ENCODE assay signal across 22 mouse cellular contexts in the genomic region with DNA sequence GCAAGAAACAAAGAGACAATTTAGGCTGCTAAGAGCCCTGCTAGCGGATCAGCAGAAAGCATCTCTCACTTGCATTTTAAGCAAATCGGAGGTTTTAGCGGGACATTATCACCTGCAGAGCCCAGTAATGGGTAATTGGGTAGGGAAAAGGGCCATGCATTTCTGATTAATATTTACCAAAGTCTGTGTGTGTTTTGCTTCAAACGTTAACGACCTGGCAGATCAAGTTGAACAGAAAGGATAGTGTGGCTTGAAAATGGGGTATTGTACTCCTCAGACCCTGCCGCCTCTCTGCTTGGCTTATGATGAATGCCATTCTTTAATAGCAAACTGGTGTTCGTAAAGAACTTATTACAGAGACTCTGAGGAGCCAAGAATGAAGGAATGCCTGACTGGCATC.
DNase-seq lines count a peak whose midpoint lies in the region; ATAC-seq lines count a peak whose summit lies in the region.
"Had no signal": no experiment of that assay in that cellular context is flagged by ENCODE, and none has a peak within 500 bp of the region (broad histone marks: within the 10 kb centered on the region; RNA-seq: fewer than 3 reads in every experiment).

No protein-coding gene starts in this region.

- H3K27ac ChIP-seq in embryonic facial prominence, embryonic 13.5 days = 0 out of 2 replicates have a peak overlapping the region, but pooled peaks have one; percentile 22
- no peak overlapping the region for H3K27ac ChIP-seq in embryonic facial prominence, embryonic 10.5 days (replicated peaks)
- peak overlapping the region; percentile 14; the same call in 1 of the 2 replicates for H3K27ac ChIP-seq in neural tube, embryonic 13.5 days (replicated peaks)
- H3K27ac ChIP-seq: embryonic facial prominence, embryonic 15.5 days; heart, embryonic 10.5 days; hindbrain, embryonic 15.5 days; liver, embryonic 13.5 days; macrophage; midbrain, embryonic 10.5 days had no signal

- H3K4me3 ChIP-seq in embryonic facial prominence, embryonic 13.5 days = no peak overlapping the region
- H3K4me3 ChIP-seq in embryonic facial prominence, embryonic 10.5 days = no peak overlapping the region
- no peak overlapping the region for H3K4me3 ChIP-seq in neural tube, embryonic 13.5 days
- H3K4me3 ChIP-seq: embryonic facial prominence, embryonic 15.5 days; heart, embryonic 10.5 days; hindbrain, embryonic 15.5 days; liver, embryonic 13.5 days; midbrain, embryonic 10.5 days had no signal

- no peaks in the 10 kb centered on the region for H3K27me3 ChIP-seq in embryonic facial prominence, embryonic 13.5 days
- H3K27me3 ChIP-seq in embryonic facial prominence, embryonic 10.5 days (replicated peaks; ENCODE audit: low read depth, poor library complexity, severe bottlenecking) = no peaks in the 10 kb centered on the region
- H3K27me3 ChIP-seq in neural tube, embryonic 13.5 days = no peaks in the 10 kb centered on the region
- H3K27me3 ChIP-seq: embryonic facial prominence, embryonic 15.5 days; hindbrain, embryonic 15.5 days; liver, embryonic 13.5 days had no signal

- no peak overlapping the region for H3K9ac ChIP-seq in embryonic facial prominence, embryonic 13.5 days
- H3K9ac ChIP-seq in neural tube, embryonic 13.5 days = no peak overlapping the region
- H3K9ac ChIP-seq: embryonic facial prominence, embryonic 15.5 days; hindbrain, embryonic 15.5 days; liver, embryonic 13.5 days had no signal

- 49% methylated on average over 7 of the region's 7 CpGs for WGBS in embryonic facial prominence, embryonic 13.5 days
- WGBS in embryonic facial prominence, embryonic 10.5 days = 69% methylated on average over 7 of the region's 7 CpGs
- WGBS in neural tube, embryonic 13.5 days = 57% methylated on average over 7 of the region's 7 CpGs

- H3K9me3 ChIP-seq in embryonic facial prominence, embryonic 13.5 days = no peaks in the 10 kb centered on the region
- H3K9me3 ChIP-seq in embryonic facial prominence, embryonic 10.5 days = no peaks in the 10 kb centered on the region
- no peaks in the 10 kb centered on the region for H3K9me3 ChIP-seq in neural tube, embryonic 13.5 days
- H3K9me3 ChIP-seq: embryonic facial prominence, embryonic 15.5 days; heart, embryonic 10.5 days; hindbrain, embryonic 15.5 days; liver, embryonic 13.5 days; midbrain, embryonic 10.5 days had no signal

- no peak for DNase-seq in embryonic facial prominence, embryonic 10.5 days (ENCODE audit: low spot score)
- peak; percentile 28 for DNase-seq in kidney, adult 9 months
- DNase-seq in kidney, postnatal 10 days = no peak
- DNase-seq in neural tube, embryonic 10.5 days (ENCODE audit: extremely low spot score, low spot score) = no peak
- no peak for DNase-seq in B cell, adult 2 months
- no peak for DNase-seq in gastrocnemius, postnatal 4 days (ENCODE audit: low spot score in 2 of 2)
- DNase-seq: adrenal gland, postnatal 10 days; cerebellum, adult 11-12 months; cerebellum, postnatal 14 days; gastrocnemius, postnatal 36 days; liver, embryonic 13.5 days; thymus, postnatal 14 days had no signal

- H3K4me1 ChIP-seq in embryonic facial prominence, embryonic 13.5 days = peaks cover 45% of the 10 kb centered on the region
- H3K4me1 ChIP-seq in embryonic facial prominence, embryonic 10.5 days = peaks cover 32% of the 10 kb centered on the region
- peaks cover 38% of the 10 kb centered on the region for H3K4me1 ChIP-seq in neural tube, embryonic 13.5 days (replicated peaks)

- H3K36me3 ChIP-seq in embryonic facial prominence, embryonic 13.5 days = no peaks in the 10 kb centered on the region
- no peaks in the 10 kb centered on the region for H3K36me3 ChIP-seq in embryonic facial prominence, embryonic 10.5 days (replicated peaks)
- H3K36me3 ChIP-seq in neural tube, embryonic 13.5 days = no peaks in the 10 kb centered on the region
- H3K36me3 ChIP-seq: embryonic facial prominence, embryonic 15.5 days; heart, embryonic 10.5 days; hindbrain, embryonic 15.5 days; liver, embryonic 13.5 days; midbrain, embryonic 10.5 days had no signal

- no peak for ATAC-seq in embryonic facial prominence, embryonic 13.5 days (ENCODE audit: insufficient number of reproducible peaks, insufficient read depth, low FRiP score, low TSS enrichment, low read depth)
- ATAC-seq in neural tube, embryonic 13.5 days (ENCODE audit: low read depth) = no peak
- ATAC-seq: activated CD4-positive, CD25-positive, alpha-beta regulatory T cell, adult 4 months; CD4-positive, CD25-positive, alpha-beta regulatory T cell, adult 4 months; forebrain, embryonic 16.5 days had no signal

- no peak overlapping the region for H3K4me2 ChIP-seq in embryonic facial prominence, embryonic 13.5 days
- H3K4me2 ChIP-seq in neural tube, embryonic 13.5 days = no peak overlapping the region
- H3K4me2 ChIP-seq: embryonic facial prominence, embryonic 15.5 days; hindbrain, embryonic 15.5 days; liver, embryonic 13.5 days had no signal
